Mouse (Mus musculus): ENCODE results near the gene Akap17b. TPM values are rescaled to one million over a fixed set of nuclear protein-coding genes. Genes with fewer than 3 reads are reported as not detected.
"Not testable (repeated sequence)": the region's sequence is repeated elsewhere in the genome, so short reads cannot be mapped to it uniquely, and the experiment has no call there.

Gene Akap17b
- total RNA-seq (2021) = 4.7 and 5.6 TPM in 2 replicates
- long read RNA-seq, experiment 1, full-length matches to known transcripts = 2 of 2 reads
- long read RNA-seq, experiment 1, partial matches to known transcripts = 0 of 2 reads
- long read RNA-seq, experiment 1, other reads (novel, unspliced or antisense) = 0 of 2 reads
- long read RNA-seq, experiment 2, partial matches to known transcripts = 3 of 5 reads
- long read RNA-seq, experiment 2, other reads (novel, unspliced or antisense) = 2 of 5 reads

DNA sequence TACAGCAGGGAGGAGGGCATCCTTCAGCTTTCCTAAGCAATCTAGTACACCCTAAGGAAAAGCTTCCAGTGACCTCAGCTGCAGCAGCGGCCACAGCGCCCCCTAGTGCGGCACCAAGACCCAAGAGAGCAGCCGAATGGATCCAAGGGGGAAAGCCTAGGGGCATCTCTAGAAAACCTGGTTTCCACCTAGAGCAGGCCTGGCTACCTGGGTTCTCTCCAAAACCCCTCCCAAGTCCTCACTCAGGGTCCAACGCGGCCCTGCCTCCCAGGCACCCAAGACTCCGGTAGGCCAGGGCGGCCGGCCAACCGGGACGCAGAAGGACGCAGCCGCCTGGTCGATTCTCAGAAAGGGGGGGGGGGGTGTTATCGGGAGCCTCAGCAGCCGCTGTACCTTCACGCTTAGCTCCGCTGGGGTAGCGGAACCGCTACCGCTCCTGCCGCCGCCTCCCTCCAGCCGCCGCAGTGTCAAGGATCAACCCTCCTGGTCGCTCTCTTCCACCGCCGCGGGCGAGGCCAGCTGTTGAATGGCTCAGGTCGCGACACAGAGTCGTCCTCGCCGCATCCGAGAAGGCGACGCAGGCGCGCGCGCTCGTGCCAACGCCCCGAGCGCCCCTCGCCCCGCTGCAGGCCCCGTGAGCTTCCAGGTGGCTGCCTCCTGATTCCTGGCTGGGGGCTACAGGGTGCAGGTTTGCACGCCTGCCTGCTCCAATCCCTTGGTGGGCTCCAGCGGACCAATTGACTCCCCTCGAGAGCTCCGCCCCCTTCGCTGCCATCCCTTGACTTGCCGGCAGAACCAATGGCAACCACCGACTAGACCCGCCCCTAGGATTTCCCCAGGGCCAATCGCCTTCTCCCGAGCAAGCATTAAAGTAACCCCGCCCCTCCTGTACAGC, at the start of gene Akap17b:
TSS of gene Akap17b (minus strand) at position 739 of the 895 bp plus-strand sequence.
- DNase-seq = peak; percentile 92

DNA sequence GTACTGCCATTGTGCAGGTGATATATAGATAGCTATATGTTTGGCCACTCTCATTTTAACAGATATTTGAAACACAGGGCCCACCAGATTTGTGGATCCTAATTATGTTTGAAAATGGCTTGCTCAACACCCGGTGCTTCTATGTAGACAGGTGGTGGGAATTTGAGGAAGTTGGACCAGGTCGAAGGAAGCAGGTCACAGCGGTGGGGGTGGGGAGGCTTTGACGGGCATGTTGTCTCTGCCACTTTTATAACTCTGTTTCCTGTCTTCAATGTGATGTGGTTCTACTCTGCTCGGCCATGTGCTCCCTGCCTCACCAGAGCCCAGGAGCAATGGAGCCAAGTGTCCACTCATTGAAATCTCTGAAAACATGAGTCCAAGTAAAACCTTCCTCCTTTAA, 46.2 kb upstream of the Akap17b start:
- DNase-seq = no peak

- DNase-seq = no peak
Measured at GRCm38 (mm10) chrX:36689655-36690054, 44.5 kb upstream of the Akap17b start.

GRCm38 (mm10) chrX:36676836-36677235, 31.6 kb upstream of the Akap17b start:
- no peak for DNase-seq

DNA sequence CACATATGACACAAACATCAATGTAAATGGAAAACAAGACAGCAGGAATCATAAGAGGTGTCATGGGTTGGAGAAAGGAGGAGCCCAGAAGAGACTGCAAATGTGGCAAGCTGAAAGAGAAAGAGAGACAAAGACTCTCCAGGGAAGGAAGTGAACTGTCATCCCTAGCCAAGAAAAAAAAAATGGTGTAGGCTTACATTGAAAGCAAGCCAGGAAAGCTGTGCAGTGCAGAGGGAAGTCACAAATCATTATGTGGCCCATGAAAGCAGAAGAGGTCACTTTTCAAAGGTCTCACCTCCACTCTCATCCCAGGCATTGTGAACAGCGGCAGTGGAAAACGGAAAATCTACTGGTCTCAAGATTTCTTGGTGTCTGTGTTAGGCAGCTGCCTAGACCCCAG, 27.5 kb upstream of the Akap17b start:
- peak; percentile 5 for DNase-seq

GRCm38 (mm10) chrX:36640046-36640445, 5.1 kb downstream of the Akap17b start:
- peak; percentile 13 for DNase-seq

DNA sequence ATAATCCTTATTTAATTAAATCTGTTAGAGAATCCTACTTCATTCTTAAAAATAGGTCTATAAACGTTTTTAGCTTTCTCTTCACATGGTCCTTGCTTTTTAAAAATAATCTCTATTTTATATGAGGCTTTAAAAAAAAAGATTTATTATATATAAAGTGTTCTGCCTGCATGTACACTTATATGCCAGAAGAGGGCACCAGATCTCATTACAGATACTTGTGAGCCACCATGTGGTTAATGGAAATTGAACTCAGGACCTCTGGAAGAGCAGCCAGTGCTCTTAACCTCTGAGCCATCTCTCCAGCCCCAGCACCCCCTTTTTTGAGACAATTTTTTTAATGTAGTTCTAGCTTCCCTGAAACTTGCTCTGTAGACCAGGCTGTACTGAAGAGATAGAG, 14.4 kb downstream of the Akap17b start:
- DNase-seq = no peak

DNA sequence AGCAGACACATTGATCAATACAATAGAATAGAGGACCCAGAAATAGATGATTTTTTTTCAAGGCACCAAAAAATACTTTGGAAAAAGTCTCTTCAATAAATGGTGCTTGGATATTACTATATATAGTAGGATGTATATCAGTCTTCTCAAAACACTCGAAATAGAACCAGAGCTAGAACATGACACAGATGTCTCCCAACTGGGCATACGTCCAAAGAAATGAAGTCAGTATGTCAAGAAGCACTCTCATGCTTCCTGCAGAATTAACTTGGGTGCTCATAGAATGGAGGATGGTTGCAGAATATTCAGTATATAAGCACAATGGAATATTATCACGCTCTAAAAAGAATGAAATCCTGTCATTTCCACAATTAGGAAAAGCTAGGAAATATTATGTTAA, 17.1 kb downstream of the Akap17b start:
- no peak for DNase-seq

GRCm38 (mm10) chrX:36609117-36609516, 36.1 kb downstream of the Akap17b start:
- no peak for DNase-seq

DNA sequence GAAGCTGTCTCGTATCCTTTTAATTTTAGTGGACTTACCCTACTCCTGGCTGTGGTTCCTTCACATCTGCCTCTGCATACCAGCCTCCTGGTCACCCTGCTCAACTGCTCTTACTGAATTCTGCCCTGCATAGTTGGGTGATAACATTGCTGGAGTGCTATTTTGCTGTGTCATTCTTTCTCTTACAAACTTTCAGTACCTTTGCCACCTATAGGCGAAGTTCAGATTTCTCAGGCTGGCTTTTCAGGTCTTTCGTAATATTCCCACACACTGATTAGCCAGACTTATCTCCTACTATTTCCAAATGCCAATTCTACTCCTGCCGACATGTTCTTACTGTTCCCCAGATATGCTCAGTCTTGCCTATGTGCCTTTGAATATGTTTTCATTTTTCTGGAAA, 41.2 kb downstream of the Akap17b start:
- DNase-seq = no peak

GRCm38 (mm10) chrX:36602926-36603325, 42.3 kb downstream of the Akap17b start:
- DNase-seq = no peak

- peak; percentile 43 for DNase-seq
Measured at GRCm38 (mm10) chrX:36600066-36600465, 45.1 kb downstream of the Akap17b start.

- no peak for DNase-seq
Measured at GRCm38 (mm10) chrX:36599656-36600055, 45.5 kb downstream of the Akap17b start.

DNA sequence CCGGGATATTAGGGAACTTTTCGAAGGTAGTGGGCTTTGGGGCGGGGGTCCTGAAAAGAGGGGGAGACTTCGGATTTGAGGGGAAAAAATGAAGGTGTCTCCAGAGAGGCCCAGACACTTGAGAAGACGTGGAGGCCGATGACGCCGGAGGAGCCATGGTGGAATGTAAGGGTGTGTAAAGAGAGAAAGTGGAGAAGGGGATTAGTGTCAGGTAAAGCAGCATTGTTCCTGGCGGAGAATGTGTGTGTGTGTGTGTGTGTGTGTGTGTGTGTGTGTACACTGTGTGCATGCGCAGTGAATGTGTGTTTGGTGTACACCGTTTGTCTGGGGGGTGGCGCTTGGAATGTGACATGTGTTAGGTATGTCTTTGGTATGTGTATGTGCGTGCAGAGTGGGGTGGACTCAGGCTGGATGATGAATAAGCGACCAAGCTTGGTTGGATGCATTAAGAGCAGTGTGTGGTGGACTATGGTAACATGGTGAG, 46.3 kb downstream of the Akap17b start:
- peak; percentile 23 for DNase-seq

DNA sequence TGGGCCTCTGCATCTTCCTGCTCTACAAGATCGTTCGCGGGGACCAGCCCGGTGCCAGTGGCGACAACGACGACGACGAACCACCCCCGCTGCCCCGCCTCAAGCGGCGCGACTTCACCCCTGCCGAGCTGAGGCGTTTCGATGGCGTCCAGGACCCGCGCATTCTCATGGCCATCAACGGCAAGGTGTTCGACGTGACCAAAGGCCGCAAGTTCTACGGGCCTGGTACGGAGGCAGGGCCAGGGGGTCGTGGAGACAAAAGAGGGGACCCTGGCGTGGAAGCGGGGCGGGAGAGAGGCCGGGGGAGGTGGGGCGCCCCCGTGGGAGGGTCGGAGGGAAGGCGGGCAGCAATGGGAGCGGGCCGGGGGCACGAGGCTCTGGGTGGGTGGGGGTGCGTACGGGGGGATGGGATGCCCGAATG, 46.8 kb downstream of the Akap17b start:
- peak; percentile 21 for DNase-seq

DNA sequence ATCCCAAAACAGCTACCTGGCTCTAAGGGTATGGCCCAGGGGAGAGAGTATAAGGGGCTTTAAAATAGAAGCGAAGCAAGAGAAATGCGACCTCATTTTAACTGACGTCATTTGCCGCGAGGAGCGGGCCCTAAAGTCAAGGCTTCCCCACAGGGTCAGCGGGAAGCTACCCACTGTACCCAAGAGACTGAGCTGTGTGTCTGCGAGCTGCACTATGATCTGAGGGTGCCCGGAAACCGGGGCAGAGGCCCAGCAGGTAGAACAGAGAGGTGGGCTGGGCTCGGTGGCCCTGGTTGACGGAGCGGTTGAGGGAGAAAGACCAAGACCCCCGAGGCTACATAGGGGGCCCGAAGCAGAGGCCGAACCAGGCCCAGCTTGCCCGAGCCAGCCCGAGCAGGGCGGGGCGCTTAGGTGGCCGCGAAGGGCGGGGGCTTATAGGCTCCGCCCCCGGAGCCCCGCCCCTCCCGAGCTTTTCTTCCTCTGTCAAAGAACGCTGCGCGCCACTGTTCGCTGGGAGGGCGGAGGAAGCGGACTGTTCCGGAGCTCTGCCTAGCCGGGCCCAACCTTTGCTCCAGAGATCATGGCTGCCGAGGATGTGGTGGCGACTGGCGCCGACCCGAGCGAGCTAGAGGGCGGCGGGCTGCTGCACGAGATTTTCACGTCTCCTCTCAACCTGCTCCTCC, 47.3 kb downstream of the Akap17b start, which contains the start of gene Pgrmc1:
TSS of gene Pgrmc1 (plus strand) at position 500 of the 683 bp plus-strand sequence.
- peak; percentile 93 for DNase-seq

DNA sequence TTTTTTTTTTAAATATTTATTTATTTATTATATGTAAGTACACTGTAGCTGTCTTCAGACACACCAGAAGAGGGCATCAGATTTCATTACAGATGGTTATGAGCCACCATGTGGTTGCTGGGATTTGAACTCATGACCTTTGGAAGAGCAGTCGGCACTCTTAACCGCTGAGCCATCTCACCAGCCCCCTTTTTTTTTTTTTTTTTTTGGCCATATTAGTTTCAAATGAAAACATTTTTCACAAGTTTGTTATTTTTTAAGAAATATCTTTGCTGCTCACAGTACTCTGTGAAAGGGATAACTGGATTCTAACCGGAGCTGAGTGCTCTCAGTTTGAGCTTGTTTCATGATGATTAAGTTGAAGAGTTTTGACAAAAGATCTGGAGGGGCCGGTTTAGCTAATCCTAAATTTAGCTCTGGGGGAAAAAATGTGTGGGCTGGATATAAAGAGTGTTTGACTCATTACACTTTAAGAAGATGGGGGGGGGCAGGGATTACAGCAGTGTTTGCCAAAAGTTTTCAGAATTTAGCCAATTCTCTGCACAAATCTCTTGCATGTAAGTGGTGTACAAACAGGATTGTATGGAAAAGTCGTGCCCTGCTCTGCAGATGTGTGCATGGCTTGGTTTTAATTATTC, 48.6 kb downstream of the Akap17b start:
- not testable (repeated sequence) for DNase-seq

DNA sequence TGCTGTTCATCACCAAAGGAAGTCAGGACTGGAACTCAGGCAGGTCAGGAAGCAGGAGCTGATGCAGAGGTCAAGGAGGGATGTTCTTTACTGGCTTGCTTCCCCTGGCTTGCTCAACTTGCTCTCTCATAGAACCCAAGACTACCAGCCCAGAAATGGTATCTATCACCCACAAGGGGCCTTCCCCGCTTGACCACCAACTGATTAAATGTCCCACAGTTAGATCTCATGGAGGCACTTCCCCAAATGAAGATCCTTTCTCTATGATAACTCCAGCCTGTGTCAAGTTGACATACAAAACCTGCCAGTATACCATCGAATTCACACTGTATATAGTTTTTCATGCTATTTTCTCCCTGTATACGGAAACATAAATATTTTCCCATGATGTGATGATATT, 49.9 kb downstream of the Akap17b start:
- no peak for DNase-seq

- no peak for DNase-seq
Measured at GRCm38 (mm10) chrX:36591539-36591938, 53.7 kb downstream of the Akap17b start.

GRCm38 (mm10) chrX:36591120-36591519, 54.1 kb downstream of the Akap17b start:
- DNase-seq = no peak

DNA sequence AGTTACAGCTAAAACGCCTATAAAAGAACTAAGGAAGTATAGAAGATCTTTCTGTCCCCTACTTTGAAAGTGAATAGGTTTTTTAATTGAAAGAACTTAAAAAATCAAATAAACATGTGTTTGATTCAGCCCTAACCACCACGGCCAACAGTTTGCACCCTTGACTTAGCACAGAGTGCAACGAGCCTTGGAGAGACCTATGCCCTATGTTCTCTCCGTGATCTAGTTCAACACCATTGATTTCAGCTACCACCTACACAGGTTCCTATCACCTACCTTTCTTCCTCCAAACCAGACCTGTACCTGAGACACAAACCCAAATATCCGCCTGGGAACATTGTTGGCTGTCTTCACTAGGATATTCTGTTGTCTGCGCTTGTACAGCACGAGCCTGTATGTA, 54.9 kb downstream of the Akap17b start:
- DNase-seq = no peak
